ENCODE assay signal across 10 mouse cellular contexts in the genomic region with DNA sequence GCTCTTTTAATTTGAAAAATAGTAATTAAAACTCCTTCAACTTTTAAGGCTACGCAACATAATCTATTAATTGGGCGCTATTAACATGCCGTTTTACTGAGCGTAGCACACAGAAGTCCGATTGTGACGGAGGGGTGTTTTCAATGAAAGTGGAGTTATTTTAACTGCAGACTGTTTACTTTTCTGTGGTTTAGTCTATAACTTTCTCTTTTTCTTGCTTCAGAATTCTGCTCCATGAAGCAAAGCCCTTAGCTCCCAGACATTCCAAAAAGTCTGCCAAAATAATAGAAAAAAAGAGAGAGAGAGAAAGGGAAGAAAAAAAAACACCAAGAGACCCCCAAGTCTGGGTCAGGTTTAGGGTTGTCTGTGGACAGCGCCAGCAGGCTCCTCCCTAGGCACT. TPM values are rescaled to one million over a fixed set of nuclear protein-coding genes. Genes with fewer than 3 reads are reported as not detected.
DNase-seq lines count a peak whose midpoint lies in the region; ATAC-seq and TF ChIP-seq lines count a peak whose summit lies in the region.
"Had no signal": no experiment of that assay in that cellular context is flagged by ENCODE, and none has a peak within 500 bp of the region (broad histone marks: within the 10 kb centered on the region; RNA-seq: fewer than 3 reads in every experiment).

No protein-coding gene starts in this region.

- H3K9me3 ChIP-seq in lung, embryonic 14.5 days (ENCODE audit: low read depth, low read length): no peaks in the 10 kb centered on the region
- H3K9me3 ChIP-seq in forebrain, embryonic 10.5 days: no peaks in the 10 kb centered on the region
- no peaks in the 10 kb centered on the region for H3K9me3 ChIP-seq in hindbrain, postnatal 0 days (ENCODE audit: low read length)
- no peaks in the 10 kb centered on the region for H3K9me3 ChIP-seq in neural tube, embryonic 15.5 days (replicated peaks)
- H3K9me3 ChIP-seq: liver, embryonic 12.5 days had no signal

- DNase-seq in lung, embryonic 14.5 days: peak; percentile 66
- no peak for DNase-seq in lung, adult 2 months
- DNase-seq in forebrain, embryonic 10.5 days (ENCODE audit: extremely low spot score, low spot score): no peak
- no peak for DNase-seq in hindbrain, postnatal 0 days (ENCODE audit: low spot score)
- no peak for DNase-seq in spleen, postnatal 36 days (ENCODE audit: low spot score in 2 of 2)
- DNase-seq: thymus, postnatal 25 days had no signal

- no peak for TF ChIP-seq CTCF in lung, embryonic 14.5 days (IDR thresholded peaks at IDR 0.05; ENCODE audit: low read depth)
- no peak for TF ChIP-seq CTCF in lung, adult 2 months (IDR thresholded peaks at IDR 0.05; ENCODE audit: insufficient read depth, low read length)
- TF ChIP-seq CTCF in hindbrain, postnatal 0 days (IDR thresholded peaks at IDR 0.05; ENCODE audit: low read depth): no peak

- peaks cover 26% of the 10 kb centered on the region for H3K27me3 ChIP-seq in lung, embryonic 14.5 days (ENCODE audit: insufficient read depth, low read length)
- peaks cover 69% of the 10 kb centered on the region for H3K27me3 ChIP-seq in forebrain, embryonic 10.5 days (ENCODE audit: poor library complexity, severe bottlenecking)
- H3K27me3 ChIP-seq in hindbrain, postnatal 0 days (ENCODE audit: insufficient read depth, low read length): peaks cover 30% of the 10 kb centered on the region; the same call in 1 of the 2 replicates
- H3K27me3 ChIP-seq in neural tube, embryonic 15.5 days (replicated peaks): peaks cover 40% of the 10 kb centered on the region

- H3K9ac ChIP-seq in lung, embryonic 14.5 days: peak overlapping the region; percentile 26; the same call in 1 of the 2 replicates
- no peak overlapping the region for H3K9ac ChIP-seq in hindbrain, postnatal 0 days (replicated peaks; ENCODE audit: low read length)
- H3K9ac ChIP-seq in neural tube, embryonic 15.5 days (replicated peaks): no peak overlapping the region
- H3K9ac ChIP-seq: liver, embryonic 12.5 days had no signal

- H3K4me1 ChIP-seq in lung, embryonic 14.5 days (ENCODE audit: insufficient read depth): peaks cover 2% of the 10 kb centered on the region; the same call in 1 of the 2 replicates
- H3K4me1 ChIP-seq in lung, adult 2 months (ENCODE audit: control insufficient read depth, insufficient read depth, low read length): peaks cover 7% of the 10 kb centered on the region; the same call in 1 of the 2 replicates
- peaks cover 24% of the 10 kb centered on the region for H3K4me1 ChIP-seq in forebrain, embryonic 10.5 days
- peaks cover 6% of the 10 kb centered on the region; the same call in 1 of the 2 replicates for H3K4me1 ChIP-seq in hindbrain, postnatal 0 days (ENCODE audit: insufficient read depth, low read length)
- H3K4me1 ChIP-seq in neural tube, embryonic 15.5 days: peaks cover 19% of the 10 kb centered on the region

- peak overlapping the region; percentile 90 for H3K4me2 ChIP-seq in lung, embryonic 14.5 days
- peak overlapping the region; percentile 61 for H3K4me2 ChIP-seq in hindbrain, postnatal 0 days (ENCODE audit: low read depth, low read length)
- H3K4me2 ChIP-seq in neural tube, embryonic 15.5 days: peak overlapping the region; percentile 87
- H3K4me2 ChIP-seq: liver, embryonic 12.5 days had no signal

- WGBS in lung, embryonic 14.5 days: 19% methylated on average over 7 of the region's 7 CpGs
- 33% methylated on average over 7 of the region's 7 CpGs for WGBS in lung, adult 2 months
- WGBS in forebrain, embryonic 10.5 days: 39% methylated on average over 7 of the region's 7 CpGs
- WGBS in hindbrain, postnatal 0 days: 34% methylated on average over 7 of the region's 7 CpGs
- 24% methylated on average over 7 of the region's 7 CpGs for WGBS in neural tube, embryonic 15.5 days

- H3K36me3 ChIP-seq in lung, embryonic 14.5 days (ENCODE audit: insufficient read depth): no peaks in the 10 kb centered on the region
- no peaks in the 10 kb centered on the region for H3K36me3 ChIP-seq in forebrain, embryonic 10.5 days (replicated peaks)
- no peaks in the 10 kb centered on the region for H3K36me3 ChIP-seq in hindbrain, postnatal 0 days (ENCODE audit: insufficient read depth, low read length)
- no peaks in the 10 kb centered on the region for H3K36me3 ChIP-seq in neural tube, embryonic 15.5 days
- H3K36me3 ChIP-seq: liver, embryonic 12.5 days had no signal

- H3K27ac ChIP-seq in lung, embryonic 14.5 days (ENCODE audit: low read depth): peak overlapping the region; percentile 82; the same call in 1 of the 2 replicates
- no peak overlapping the region for H3K27ac ChIP-seq in forebrain, embryonic 10.5 days
- no peak overlapping the region for H3K27ac ChIP-seq in hindbrain, postnatal 0 days
- H3K27ac ChIP-seq in neural tube, embryonic 15.5 days (replicated peaks): no peak overlapping the region
- H3K27ac ChIP-seq: layer of hippocampus, adult 2 months; liver, embryonic 12.5 days had no signal

- ATAC-seq in lung, embryonic 14.5 days (ENCODE audit: insufficient read depth): no peak
- ATAC-seq in hindbrain, postnatal 0 days: no peak
- ATAC-seq in neural tube, embryonic 15.5 days (ENCODE audit: low FRiP score): no peak
- no peak for ATAC-seq in megakaryocyte, adult 5-6 weeks (ENCODE audit: poor library complexity, severe bottlenecking)
- ATAC-seq: liver, embryonic 12.5 days had no signal

- TF ChIP-seq POLR2A in lung, adult 2 months (IDR thresholded peaks at IDR 0.05; ENCODE audit: borderline replicate concordance, extremely low read depth, low read depth, low read length): no peak

- H3K4me3 ChIP-seq in lung, embryonic 14.5 days (ENCODE audit: low read depth, low read length): peak overlapping the region; percentile 47
- H3K4me3 ChIP-seq in lung, adult 2 months (replicated peaks; ENCODE audit: extremely low read depth, low read depth, low read length): no peak overlapping the region
- H3K4me3 ChIP-seq in forebrain, embryonic 10.5 days: peak overlapping the region; percentile 60
- no peak overlapping the region for H3K4me3 ChIP-seq in hindbrain, postnatal 0 days (ENCODE audit: low read length)
- no peak overlapping the region for H3K4me3 ChIP-seq in neural tube, embryonic 15.5 days (replicated peaks)
- H3K4me3 ChIP-seq: layer of hippocampus, adult 2 months; liver, embryonic 12.5 days had no signal

RNA-seq across cellular contexts. Expression of gene Erg, which starts 0.3 kb away (rescaled TPM):
- 8.6 and 9.1 TPM in 2 replicates for polyA plus RNA-seq in lung, embryonic 14.5 days (2014; fragmentation: Nextera tagmentation; extraction: Ambion mirVana)
- polyA plus RNA-seq in lung, adult 2 months (2012; rRNA removed): 77.8 and 82.7 TPM in 2 replicates
- 1.9 and 2.2 TPM in 2 replicates for polyA plus RNA-seq in forebrain, embryonic 10.5 days (2016; fragmentation: Nextera tagmentation; extraction: Ambion mirVana)
- total RNA-seq in hindbrain, postnatal 0 days (2014; rRNA removed): 3.8 and 7.0 TPM in 2 replicates
- polyA plus RNA-seq in hindbrain, postnatal 0 days (2015; fragmentation: Nextera tagmentation; extraction: Ambion mirVana): 2.5 TPM in 2 replicates
- polyA plus RNA-seq in neural tube, embryonic 15.5 days (2015; fragmentation: Nextera tagmentation; extraction: Ambion mirVana): 2.3 and 2.9 TPM in 2 replicates
- 3.5 and 3.7 TPM in 2 replicates for total RNA-seq in megakaryocyte, adult 5-6 weeks (2015)
- total RNA-seq in megakaryocyte, adult 5-6 weeks (2017): 6.2 and 8.9 TPM in 2 replicates

Comparison
In these comparisons a context has a peak if more than half of its experiments do, and no peak if none do; other contexts are left out.
1. H3K4me3 ChIP-seq: peak in lung, embryonic 14.5 days (single experiment) and forebrain, embryonic 10.5 days (single experiment); none in lung, adult 2 months (single experiment), hindbrain, postnatal 0 days (single experiment) and neural tube, embryonic 15.5 days (single experiment).
2. Peak in every context shown above with its lines, with median percentiles within 50 percentile points of each other: H3K4me2 ChIP-seq.